Mouse (Mus musculus) neural tube, embryonic 10.5 days (tissue): Measurements from ENCODE around the gene Jph3.

Experiments used
- DNase-seq: peaks from one replicate; pipeline ENCODE4 v3.0.0-alpha.2; 2017; ENCODE audit warnings: low spot score; ENCODE audit errors: extremely low spot score

The Jph3 gene

GRCm38 (mm10) chr8:121829777-121830362, 100.4 kb downstream of the Jph3 start:
- DNase-seq, result no peak

- no peak for DNase-seq
Measured at GRCm38 (mm10) chr8:121832061-121832460, 102.6 kb downstream of the Jph3 start.

GRCm38 (mm10) chr8:121832503-121832902, 103.1 kb downstream of the Jph3 start:
- peak; percentile 72 for DNase-seq

DNA sequence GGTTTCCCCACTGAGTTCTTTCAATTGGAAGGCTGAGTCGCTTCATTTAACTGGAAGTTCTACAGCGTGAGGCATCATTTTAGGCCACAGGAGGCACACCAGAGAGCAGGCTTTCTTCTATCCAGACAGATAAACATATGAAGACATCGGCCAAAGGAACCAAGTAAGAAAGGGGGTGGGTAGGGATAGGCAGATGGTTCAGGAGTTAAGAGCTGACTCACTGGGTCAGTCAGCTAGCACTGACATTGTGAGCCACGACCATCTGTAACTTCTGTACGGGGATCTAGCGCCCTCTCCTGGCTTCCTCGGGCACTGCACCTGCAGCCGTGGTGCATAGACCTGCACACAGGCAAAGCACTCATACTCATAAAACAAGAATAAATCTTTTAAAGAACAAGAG, 111.8 kb downstream of the Jph3 start:
- peak; percentile 49 for DNase-seq

DNA sequence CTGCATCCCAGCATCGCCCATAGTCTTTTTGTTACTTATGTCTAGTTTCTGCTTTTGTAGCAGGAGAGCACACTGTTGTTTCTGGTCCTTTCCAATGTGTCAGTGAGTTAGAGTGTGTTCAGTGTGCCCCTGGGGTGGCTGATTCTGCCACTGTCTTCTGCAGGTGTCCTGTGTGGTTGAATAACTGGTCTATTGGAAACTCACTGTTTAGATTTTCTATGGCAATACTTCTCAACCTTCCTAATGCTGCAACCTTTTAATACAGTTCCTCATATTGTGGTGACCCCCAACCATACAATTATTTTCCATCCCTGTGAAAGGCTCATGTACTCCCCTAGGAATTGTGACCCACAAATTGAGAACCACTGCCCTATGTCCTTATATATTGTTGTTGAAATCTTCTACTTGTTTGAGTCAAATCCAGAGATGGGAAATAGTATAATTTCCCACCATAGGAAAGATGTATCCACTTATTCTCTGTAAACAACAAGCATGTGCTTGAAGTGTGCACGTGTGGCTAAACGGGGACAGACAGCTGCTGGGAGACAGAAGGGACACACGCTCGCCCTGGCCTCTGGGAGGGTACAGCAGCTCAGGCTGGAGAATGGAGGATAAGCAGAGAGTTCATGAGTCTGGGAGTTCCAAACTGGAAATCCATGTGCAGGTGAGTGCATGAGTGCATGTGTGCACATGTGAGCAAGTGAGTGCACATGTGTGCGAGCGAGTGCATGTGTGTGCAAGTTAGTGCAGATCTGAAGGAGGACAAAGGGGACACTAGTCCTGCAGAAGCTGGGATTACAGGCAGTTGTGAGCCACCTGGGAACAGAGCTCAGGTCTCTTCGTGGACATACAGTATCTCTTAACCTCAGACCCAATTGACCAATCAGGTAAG, 112.9 kb downstream of the Jph3 start:
- no peak for DNase-seq

DNA sequence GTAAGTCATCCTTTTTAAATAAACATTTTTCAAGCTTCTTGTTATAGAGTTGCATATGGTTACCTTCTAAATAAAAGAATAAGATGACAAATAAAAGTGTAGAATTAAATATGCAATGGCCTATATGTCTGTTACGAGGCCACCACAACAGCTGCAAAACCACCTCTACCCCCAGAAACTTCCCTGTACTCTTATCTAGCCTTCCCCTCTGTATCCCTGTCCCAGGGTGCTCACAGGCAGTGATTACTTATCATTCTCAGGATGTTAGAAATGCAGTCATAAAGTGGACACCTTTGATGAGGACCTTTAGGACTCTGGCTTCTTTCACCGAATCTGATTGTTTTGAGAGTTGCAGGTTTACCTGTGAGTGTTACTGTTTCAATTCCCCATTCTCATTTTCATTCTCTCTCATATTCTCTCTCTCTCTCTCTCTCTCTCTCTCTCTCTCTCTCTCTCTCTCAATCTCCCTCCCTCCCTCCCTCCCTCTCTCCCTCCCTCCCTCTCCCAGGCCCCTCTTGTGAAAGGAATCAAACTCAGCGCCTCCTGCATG, 113.8 kb downstream of the Jph3 start:
- no peak for DNase-seq
